Mouse (Mus musculus) intestine, embryonic 14.5 days (tissue): ENCODE data around the gene Pitpnm1. TPM values are rescaled to one million over a fixed set of nuclear protein-coding genes. Genes with fewer than 3 reads are reported as not detected.
A peak's percentile ranks its signal among the peaks of the same experiment; 100 is the strongest.

ENCODE experiments used
- ATAC-seq: fragments of 200-750 bp; cut with Nextera tagmentation; replicated peaks from 2 replicates; pipeline ENCODE4 v1.8.0; 2017; ENCODE audit warnings: low read depth, moderate number of reproducible peaks, moderate TSS enrichment, moderate library complexity; ENCODE audit not compliant: low FRiP score, low TSS enrichment
- DNase-seq: peaks from one replicate; pipeline ENCODE4 v3.0.0-alpha.2; 2018; ENCODE audit warnings: low spot score
- H3K27ac ChIP-seq: fragments of 300-500 bp; sonication (generic); 2 replicates; pipeline ENCODE4 v1.5.1; 2014; ENCODE audit warnings: low read depth, mild to moderate bottlenecking, control low read depth
- H3K27me3 ChIP-seq: fragments of 300-500 bp; sonication (generic); replicated peaks from 2 replicates; pipeline ENCODE4 v1.6.1; 2014; ENCODE audit warnings: low read length, control low read depth; ENCODE audit not compliant: control insufficient read depth, insufficient read depth
- H3K36me3 ChIP-seq: fragments of 300-500 bp; sonication (generic); 2 replicates; pipeline ENCODE4 v1.6.1; 2014; ENCODE audit warnings: low read length, control low read depth; ENCODE audit not compliant: control insufficient read depth, insufficient read depth
- H3K4me1 ChIP-seq: fragments of 300-500 bp; sonication (generic); replicated peaks from 2 replicates; pipeline ENCODE4 v1.6.1; 2014; ENCODE audit warnings: low read length, control low read depth, mixed read lengths; ENCODE audit not compliant: control insufficient read depth, insufficient read depth
- H3K4me2 ChIP-seq: fragments of 300-500 bp; sonication (generic); 2 replicates; pipeline ENCODE4 v1.6.1; 2014; ENCODE audit warnings: low read length
- H3K4me3 ChIP-seq: fragments of 300-500 bp; sonication (generic); 2 replicates; pipeline ENCODE4 v1.5.1; 2014; ENCODE audit warnings: low read depth, low read length, control low read depth, mixed read lengths
- H3K9ac ChIP-seq: fragments of 300-500 bp; sonication (generic); 2 replicates; pipeline ENCODE4 v1.6.1; 2014; ENCODE audit warnings: mild to moderate bottlenecking, low read length
- H3K9me3 ChIP-seq: fragments of 300-500 bp; sonication (generic); 2 replicates; pipeline ENCODE4 v1.6.1; 2016; ENCODE audit warnings: low read length, control low read depth; ENCODE audit not compliant: control insufficient read depth
- WGBS: fragments of 180-500 bp; shearing (Covaris S2); extraction: QIAGEN DNeasy Blood & Tissue Kit; methylation state at CpG from one replicate; pipeline ENCODE4 v1.1.7; 2014; 5-methylcytosine and 5-hydroxymethylcytosine counted together
- polyA plus RNA-seq: library from polyadenylated mRNA; unstranded; fragments of >200 nt; fragmentation: Nextera tagmentation; extraction: Ambion mirVana; gene quantifications from 2 replicates; pipeline ENCODE4 v1.2.1, GENCODE M21; 2014

The Pitpnm1 gene
- polyA plus RNA-seq, 1 experiment from 2014 or later, result 14.3 TPM

- WGBS, result 22% methylated on average over 5 of the region's 5 CpGs
- Histone ChIP-seq H3K9me3 (no peaks in the 10 kb centered on the region), H3K4me2 (0 out of 2 replicates have a peak overlapping the region, but pooled peaks have one; percentile 9), H3K27me3 (no peaks in the 10 kb centered on the region), H3K4me3 (no peak overlapping the region), H3K4me1 (peaks cover 9% of the 10 kb centered on the region; the same call in 1 of the 2 replicates), H3K9ac (no peak overlapping the region), H3K27ac (peak overlapping the region; percentile 24; the same call in 1 of the 2 replicates), H3K36me3 (peaks cover 69% of the 10 kb centered on the region)
- peak; percentile 65 for DNase-seq
- ATAC-seq, result peak; percentile 73
Measured at GRCm38 (mm10) chr19:4113806-4114230, 14.0 kb downstream of the Pitpnm1 start.

DNA sequence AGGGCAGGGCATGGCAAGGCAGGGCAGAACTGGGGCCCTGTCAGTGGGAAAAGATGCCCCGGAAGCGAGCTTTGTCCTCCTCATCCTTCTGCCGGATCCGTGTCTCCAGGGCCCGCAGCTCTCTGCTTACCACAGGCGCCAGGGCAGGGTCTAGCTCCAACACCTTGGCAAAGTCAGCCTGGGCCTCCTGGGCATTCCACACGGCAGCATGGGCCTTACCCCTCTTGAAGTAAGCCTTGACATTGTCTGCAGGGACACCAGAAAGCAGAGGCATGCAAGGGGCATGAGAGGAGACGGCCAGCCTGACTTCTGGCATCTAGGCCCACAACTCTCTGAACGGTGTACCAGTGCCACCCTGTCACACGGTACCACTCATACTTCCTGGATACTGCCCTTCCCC is 14.8 kb downstream of the Pitpnm1 start:
- no peaks in the 10 kb centered on the region for H3K27me3 ChIP-seq
- H3K4me2 ChIP-seq, result no peak overlapping the region
- DNase-seq (no peak), ATAC-seq (no peak)
- H3K9ac ChIP-seq, result no peak overlapping the region
- H3K4me3 ChIP-seq, result no peak overlapping the region
- 90% methylated on average over 10 of the region's 10 CpGs for WGBS
- 0 out of 2 replicates have a peak overlapping the region, but pooled peaks have one; percentile 24 for H3K27ac ChIP-seq
- H3K4me1 ChIP-seq, result peaks cover 9% of the 10 kb centered on the region; the same call in 1 of the 2 replicates
- peaks cover 71% of the 10 kb centered on the region for H3K36me3 ChIP-seq
- H3K9me3 ChIP-seq, result no peaks in the 10 kb centered on the region

DNA sequence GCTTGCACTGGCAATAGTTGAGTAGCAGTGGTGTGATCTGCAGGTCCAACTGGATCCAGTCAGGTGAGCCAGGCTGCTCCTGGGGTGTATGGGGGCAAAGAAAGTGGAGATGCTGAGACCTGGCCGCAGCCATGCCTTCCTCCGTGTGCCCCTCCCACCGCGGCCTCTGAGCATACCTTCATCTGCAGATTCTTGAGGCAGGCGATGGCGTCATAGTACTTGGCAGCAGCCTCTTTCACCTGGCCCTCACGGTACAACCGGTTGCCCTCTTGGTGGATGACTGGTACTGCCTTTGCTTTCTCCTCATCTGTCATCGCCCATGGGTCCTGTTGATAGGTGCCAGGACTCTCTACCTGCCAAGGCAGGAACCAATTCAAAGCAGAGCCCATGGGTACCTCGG is 15.3 kb downstream of the Pitpnm1 start:
- ATAC-seq (no peak), DNase-seq (no peak)
- Histone ChIP-seq H3K27me3 (no peaks in the 10 kb centered on the region), H3K36me3 (peaks cover 71% of the 10 kb centered on the region), H3K4me2 (no peak overlapping the region), H3K27ac (no peak overlapping the region), H3K4me3 (no peak overlapping the region), H3K9ac (no peak overlapping the region), H3K4me1 (peaks cover 9% of the 10 kb centered on the region; the same call in 1 of the 2 replicates), H3K9me3 (no peaks in the 10 kb centered on the region)
- 93% methylated on average over 10 of the region's 10 CpGs for WGBS

GRCm38 (mm10) chr19:4115816-4116215 is 16.0 kb downstream of the Pitpnm1 start:
- peaks cover 71% of the 10 kb centered on the region for H3K36me3 ChIP-seq
- no peak overlapping the region for H3K9ac ChIP-seq
- WGBS, result 87% methylated on average over 11 of the region's 11 CpGs
- H3K9me3 ChIP-seq, result no peaks in the 10 kb centered on the region
- H3K4me3 ChIP-seq, result no peak overlapping the region
- DNase-seq (no peak), ATAC-seq (no peak)
- no peaks in the 10 kb centered on the region for H3K27me3 ChIP-seq
- H3K4me1 ChIP-seq, result peaks cover 15% of the 10 kb centered on the region
- H3K4me2 ChIP-seq, result no peak overlapping the region
- no peak overlapping the region for H3K27ac ChIP-seq

DNA sequence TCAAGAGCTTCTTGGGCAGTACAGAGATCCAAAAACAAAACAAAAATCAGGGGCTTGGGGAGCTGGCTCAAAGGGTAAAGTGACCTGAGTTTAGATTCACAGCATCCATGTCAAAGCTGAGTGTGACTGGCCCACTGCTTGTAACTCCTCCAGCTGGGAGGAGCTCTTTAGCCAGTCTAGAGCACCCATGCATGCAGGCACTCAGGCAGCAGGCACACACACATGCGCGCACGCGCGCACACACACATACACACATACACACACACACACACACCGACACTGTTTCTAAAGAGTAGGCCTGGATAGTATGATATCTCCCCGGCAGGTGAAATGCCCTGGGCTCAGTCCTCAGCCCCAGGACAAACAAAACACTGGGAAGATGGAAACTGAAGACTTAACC is 17.2 kb downstream of the Pitpnm1 start:
- Histone ChIP-seq H3K36me3 (peaks cover 63% of the 10 kb centered on the region), H3K4me1 (peaks cover 16% of the 10 kb centered on the region), H3K4me3 (no peak overlapping the region), H3K4me2 (no peak overlapping the region), H3K9ac (no peak overlapping the region), H3K9me3 (no peaks in the 10 kb centered on the region), H3K27me3 (no peaks in the 10 kb centered on the region), H3K27ac (no peak overlapping the region)
- 94% methylated on average over 7 of the region's 7 CpGs for WGBS
- DNase-seq (no peak), ATAC-seq (no peak)

DNA sequence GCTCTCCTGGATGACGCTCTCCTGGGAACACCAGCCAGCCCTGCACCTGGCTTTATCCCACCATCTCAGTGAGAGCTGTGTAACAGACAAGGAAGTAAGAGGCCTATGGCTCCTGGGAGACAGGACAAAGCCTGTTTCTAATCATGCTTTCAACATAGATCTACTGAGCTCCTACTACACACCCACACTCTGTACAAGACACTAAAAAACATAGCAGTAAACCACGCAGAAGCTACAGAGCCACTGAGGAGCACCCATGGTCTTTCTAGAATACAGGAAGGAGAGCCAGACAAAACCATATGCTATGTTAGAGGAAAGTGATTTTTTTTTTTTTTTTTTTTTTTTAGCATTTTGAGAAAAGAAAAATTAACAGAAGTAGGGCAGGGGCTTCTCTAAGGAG is 18.6 kb downstream of the Pitpnm1 start:
- no peaks in the 10 kb centered on the region for H3K9me3 ChIP-seq
- H3K27me3 ChIP-seq, result no peaks in the 10 kb centered on the region
- H3K4me2 ChIP-seq, result no peak overlapping the region
- ATAC-seq, result no peak
- peaks cover 50% of the 10 kb centered on the region for H3K36me3 ChIP-seq
- DNase-seq, result no peak
- no peak overlapping the region for H3K4me3 ChIP-seq
- no peak overlapping the region for H3K9ac ChIP-seq
- no peak overlapping the region for H3K27ac ChIP-seq
- 98% methylated on average over 2 of the region's 2 CpGs for WGBS
- H3K4me1 ChIP-seq, result peaks cover 14% of the 10 kb centered on the region

GRCm38 (mm10) chr19:4119716-4120487 is 20.1 kb downstream of the Pitpnm1 start:
- 85% methylated on average over 6 of the region's 6 CpGs for WGBS
- Histone ChIP-seq H3K27ac (no peak overlapping the region), H3K36me3 (peaks cover 37% of the 10 kb centered on the region), H3K4me1 (peaks cover 10% of the 10 kb centered on the region; the same call in 1 of the 2 replicates), H3K4me3 (no peak overlapping the region), H3K9ac (no peak overlapping the region), H3K9me3 (no peaks in the 10 kb centered on the region), H3K4me2 (peak overlapping the region; percentile 50), H3K27me3 (no peaks in the 10 kb centered on the region)
- no peak for ATAC-seq
- no peak for DNase-seq

GRCm38 (mm10) chr19:4120496-4120895 is 20.7 kb downstream of the Pitpnm1 start:
- ATAC-seq (no peak), DNase-seq (no peak)
- Histone ChIP-seq H3K9me3 (no peaks in the 10 kb centered on the region), H3K27me3 (no peaks in the 10 kb centered on the region), H3K36me3 (peaks cover 31% of the 10 kb centered on the region), H3K4me1 (peaks cover 13% of the 10 kb centered on the region; the same call in 1 of the 2 replicates), H3K27ac (no peak overlapping the region), H3K9ac (no peak overlapping the region), H3K4me2 (peak overlapping the region; percentile 50), H3K4me3 (peak overlapping the region; percentile 48; the same call in 1 of the 2 replicates)
- 95% methylated on average over 2 of the region's 2 CpGs for WGBS
